Mouse (Mus musculus): ENCODE data around the gene Olfr221.
A peak's percentile ranks its signal among the peaks of the same experiment; 100 is the strongest.
"Not testable (repeated sequence)": the region's sequence is repeated elsewhere in the genome, so short reads cannot be mapped to it uniquely, and the experiment has no call there.

Gene Olfr221

DNA sequence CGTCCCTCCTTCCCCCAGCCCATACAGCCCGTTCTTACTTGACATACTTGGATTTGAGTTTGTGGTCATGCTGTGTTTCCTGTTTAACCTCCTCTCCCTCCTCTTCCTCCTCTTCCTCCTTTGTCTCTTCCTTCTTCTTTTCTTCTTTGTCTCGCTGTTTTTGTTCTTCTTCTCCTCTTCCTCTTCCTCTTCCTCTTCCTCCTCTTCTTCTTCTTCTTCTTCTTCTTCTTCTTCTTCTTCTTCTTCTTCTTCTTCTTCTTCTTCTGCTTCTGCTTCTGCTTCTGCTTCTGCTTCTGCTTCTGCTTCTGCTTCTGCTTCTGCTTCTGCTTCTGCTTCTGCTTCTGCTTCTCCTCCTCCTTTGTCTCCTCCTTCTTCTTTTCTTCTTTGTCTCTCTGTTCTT lies at the start of gene Olfr221:
Gene Olfr221, minus strand, starts transcription at position 101 of the 400 bp plus-strand sequence.
- not testable (repeated sequence) for DNase-seq

DNA sequence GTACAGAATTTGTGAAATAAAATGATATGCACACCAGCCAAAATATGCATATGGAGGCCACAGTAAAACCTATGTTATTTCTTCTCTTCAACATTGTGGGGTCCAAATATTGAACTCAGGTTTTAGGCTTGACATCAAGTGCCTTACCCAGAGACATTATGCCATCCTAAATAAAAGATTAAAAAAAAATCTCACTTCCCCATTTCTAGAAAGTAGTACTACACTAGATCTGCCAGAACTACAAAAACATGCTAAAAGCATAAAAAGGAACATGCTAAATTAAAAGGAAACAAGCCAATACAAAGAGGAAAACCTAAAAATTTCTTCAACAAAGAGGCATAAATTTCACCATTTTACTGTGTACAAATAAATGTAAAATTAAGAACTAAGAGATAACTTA lies 40.8 kb upstream of the Olfr221 start:
- no peak for DNase-seq

- no peak for DNase-seq
These were observed 29.4 kb upstream of the Olfr221 start for GRCm38 (mm10) chr14:52071599-52072137.

- no peak for DNase-seq
These were observed 23.9 kb upstream of the Olfr221 start for GRCm38 (mm10) chr14:52066135-52066534.

DNA sequence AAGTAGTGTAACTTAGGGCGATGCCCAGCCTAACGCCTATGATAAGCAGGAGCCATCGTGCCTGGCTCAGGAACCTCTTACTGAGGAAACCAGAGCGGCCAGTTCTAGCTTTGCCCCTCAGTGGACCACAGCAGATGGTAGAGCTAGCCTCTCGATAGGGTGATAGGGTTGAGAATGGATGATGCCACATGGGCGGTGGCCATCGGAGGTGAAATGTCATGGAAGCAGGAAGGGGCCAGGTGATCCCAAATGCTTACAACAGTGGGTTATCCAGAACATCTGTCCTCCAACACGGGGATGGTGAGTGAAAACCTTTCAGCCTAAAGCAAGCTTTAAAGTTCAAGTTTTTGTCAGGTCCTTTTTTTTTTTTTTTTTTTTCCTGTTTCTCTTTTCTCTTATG lies 19.5 kb upstream of the Olfr221 start:
- no peak for DNase-seq

GRCm38 (mm10) chr14:52060800-52061199 lies 18.5 kb upstream of the Olfr221 start:
- no peak for DNase-seq

DNA sequence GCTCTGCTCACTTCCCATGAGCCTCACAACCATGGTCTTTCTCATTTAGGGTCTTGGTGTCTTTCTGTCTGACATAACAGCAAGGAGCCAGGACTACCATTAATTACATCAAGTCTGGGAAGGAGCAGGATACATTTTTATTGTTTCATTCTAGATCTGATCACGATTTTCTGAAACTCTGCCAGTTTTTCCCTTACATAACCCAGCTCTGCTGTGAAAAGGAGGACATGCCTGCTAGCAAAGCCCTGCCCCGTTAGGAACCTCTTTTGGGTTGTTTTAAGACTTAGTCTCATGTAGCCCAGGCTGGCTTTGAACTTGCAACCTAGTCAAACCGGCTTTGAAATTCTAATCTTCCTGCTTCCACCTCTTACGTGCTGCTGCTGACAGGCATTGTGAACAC lies 17.7 kb upstream of the Olfr221 start:
- DNase-seq: no peak

GRCm38 (mm10) chr14:52052720-52053119 lies 10.5 kb upstream of the Olfr221 start:
- not testable (repeated sequence) for DNase-seq

DNA sequence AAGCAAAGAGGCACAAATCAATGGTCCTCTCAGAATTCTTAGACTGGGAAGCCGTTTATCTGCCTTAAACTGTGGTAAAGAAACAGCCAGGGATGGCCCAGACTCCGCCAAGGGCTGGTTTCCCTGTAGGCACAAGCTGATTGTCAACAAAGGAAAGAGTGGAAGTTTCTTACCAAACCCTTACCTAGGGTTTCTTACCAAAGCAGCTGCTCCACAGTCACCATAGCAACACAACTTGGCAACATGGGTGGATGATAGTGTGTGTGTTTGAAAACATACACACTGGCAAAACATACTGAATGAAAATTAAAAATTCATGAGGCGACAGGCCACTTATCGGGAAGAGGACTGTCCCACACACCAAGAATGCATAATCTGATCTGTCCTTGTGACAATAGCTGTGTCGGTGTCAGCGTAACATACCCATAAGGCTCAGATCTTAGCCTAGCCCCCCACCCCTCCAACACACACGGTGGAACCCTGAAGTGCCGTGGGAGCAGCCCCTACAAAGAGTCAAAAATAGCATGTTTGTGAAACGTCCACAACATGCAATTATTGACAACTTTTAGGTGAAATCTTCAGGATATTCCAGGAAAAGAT lies 3.8 kb upstream of the Olfr221 start:
- DNase-seq: no peak

DNA sequence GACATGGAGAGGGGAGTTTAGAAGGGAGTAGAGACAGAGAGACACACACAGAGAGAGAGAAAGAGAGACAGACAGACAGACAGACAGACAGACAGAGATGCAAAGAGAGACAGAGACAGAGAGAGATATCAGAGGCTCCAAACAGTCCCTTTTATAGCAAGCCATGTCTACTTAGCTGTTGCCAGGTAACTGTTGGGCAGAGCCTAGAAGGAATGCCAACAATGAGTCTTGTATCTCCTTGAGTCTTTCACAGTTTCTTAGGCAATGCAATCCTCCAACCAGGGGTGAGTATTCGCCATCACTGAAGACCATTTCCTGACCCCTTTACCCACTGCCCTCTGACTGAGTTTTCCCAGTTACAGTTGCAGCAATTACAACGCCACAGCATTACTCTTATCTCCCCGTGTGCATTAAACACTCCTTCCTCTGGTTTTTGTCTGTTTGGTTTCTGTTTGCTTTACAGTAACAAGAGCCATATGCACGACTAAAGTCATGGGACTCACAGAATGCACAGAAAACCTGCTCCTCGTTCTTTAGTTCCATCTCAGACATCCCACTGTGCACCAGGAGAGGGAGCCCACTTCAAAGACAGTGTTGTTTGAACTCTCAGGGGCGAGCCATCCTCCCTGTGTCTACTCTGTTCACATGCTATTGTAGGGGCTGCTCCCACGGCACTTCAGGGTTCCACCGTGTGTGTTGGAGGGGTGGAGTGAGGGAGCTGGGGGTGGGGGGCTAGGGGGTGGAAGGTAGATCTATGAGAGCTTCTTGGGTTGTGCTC lies 2.8 kb upstream of the Olfr221 start:
- DNase-seq: peak; percentile 68

DNA sequence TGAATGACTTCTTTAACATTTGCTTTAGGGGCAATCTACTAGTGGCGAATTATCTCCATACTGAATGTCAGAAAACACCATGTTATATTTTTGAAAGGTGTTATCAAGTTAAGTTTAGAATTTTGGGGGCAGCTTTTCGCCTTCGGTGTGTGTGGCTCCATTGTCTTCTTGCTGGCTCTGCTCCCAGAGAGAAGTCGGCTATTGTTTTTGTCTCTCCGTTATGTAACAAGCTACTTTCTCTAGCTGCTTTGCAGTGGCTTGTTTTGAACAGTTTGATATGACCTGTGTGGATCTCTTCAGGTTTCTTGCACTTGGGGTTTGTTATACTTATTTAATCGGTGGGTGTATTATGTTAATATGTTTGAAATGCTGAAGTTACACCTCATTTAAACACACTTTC lies 1.2 kb upstream of the Olfr221 start:
- DNase-seq: no peak

- no peak for DNase-seq
These were observed 2.9 kb downstream of the Olfr221 start for GRCm38 (mm10) chr14:52039332-52039731.

DNA sequence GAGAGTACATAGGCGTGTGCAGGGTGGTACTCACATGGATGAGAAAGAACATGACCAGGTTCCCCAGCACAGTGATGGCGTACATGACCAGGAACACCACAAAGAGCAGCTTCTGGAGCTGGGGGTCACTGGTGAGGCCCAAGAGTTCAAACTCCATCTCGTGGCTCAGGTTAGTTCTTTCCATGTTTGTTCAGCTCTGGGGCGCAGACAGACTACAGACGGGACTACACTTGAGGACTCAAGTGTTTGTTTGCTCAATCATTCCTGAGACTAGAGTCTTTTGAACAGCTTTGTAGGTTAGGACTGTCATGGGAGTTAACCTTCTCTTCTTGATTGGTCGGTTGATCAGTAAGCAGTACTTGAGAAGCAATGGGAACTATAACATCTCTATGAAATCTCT lies 6.3 kb downstream of the Olfr221 start:
- no peak for DNase-seq

DNA sequence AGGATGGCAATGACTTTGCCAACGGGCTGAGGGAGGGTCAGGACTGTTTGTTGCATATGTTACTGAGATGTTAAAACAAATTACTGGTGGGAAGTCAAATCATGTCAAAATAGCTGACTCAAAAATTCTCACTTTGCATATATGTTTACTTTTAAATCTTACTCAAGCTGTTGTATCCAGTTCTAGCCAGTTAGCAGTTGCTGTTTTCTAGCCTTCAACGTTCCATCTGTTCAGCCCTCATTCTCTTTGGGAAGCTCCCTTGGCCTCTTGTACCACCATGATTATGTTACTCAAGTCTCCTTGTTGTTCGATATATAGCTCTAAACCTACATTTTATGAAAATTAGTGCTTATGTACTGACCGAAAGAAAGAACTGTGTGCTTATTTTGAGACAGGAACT lies 15.9 kb downstream of the Olfr221 start:
- DNase-seq: no peak

DNA sequence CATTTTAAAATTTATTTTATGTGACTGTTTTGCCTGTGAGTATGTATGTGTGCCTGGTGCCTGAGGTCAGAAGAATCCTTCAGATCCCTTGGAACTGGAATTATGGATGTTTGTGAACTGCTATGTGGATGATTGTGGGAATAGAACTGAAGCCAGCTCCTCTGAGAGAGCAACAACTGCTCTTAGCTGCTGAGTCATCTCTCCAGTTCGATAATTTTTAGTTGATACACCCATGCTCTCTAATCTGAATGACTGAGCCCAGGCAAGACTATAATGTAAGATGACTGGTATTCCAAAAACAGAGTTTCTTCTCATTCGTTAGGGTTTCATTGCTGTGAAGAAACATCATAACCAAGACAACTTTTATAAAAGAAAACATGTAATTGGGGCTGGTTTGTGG lies 18.1 kb downstream of the Olfr221 start:
- no peak for DNase-seq

- DNase-seq: peak; percentile 89
These were observed 19.4 kb downstream of the Olfr221 start for GRCm38 (mm10) chr14:52022709-52023459.

DNA sequence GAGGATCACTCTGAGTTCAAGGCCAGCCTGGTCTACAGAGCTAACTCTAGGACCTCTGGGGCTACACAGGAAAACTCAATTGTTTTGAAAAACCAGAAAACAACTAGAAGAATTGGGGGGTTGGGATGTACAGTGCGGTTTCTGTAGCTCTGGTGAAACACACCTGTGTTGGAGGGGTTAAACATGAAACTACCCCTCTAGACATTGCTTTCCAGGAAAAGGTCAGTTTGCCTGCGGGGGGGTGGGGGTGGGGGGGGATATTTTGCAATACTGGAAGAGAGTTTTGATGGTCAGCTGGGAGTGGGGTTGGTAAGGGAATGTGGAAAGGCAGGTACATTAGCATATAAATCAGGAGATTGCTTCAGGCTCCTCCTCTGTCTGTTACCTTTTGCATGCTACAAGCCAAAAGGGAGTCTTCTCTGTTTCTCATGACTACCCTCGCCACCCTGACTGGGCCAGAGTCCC lies 20.0 kb downstream of the Olfr221 start:
- DNase-seq: no peak

- no peak for DNase-seq
These were observed 20.6 kb downstream of the Olfr221 start for GRCm38 (mm10) chr14:52021568-52022212.

GRCm38 (mm10) chr14:52021138-52021529 lies 21.1 kb downstream of the Olfr221 start:
- no peak for DNase-seq

GRCm38 (mm10) chr14:52020486-52021137 lies 21.6 kb downstream of the Olfr221 start, which contains the start of gene Zfp219:
Gene Zfp219, minus strand, starts transcription at chr14:52020733.
- DNase-seq: peak; percentile 88

DNA sequence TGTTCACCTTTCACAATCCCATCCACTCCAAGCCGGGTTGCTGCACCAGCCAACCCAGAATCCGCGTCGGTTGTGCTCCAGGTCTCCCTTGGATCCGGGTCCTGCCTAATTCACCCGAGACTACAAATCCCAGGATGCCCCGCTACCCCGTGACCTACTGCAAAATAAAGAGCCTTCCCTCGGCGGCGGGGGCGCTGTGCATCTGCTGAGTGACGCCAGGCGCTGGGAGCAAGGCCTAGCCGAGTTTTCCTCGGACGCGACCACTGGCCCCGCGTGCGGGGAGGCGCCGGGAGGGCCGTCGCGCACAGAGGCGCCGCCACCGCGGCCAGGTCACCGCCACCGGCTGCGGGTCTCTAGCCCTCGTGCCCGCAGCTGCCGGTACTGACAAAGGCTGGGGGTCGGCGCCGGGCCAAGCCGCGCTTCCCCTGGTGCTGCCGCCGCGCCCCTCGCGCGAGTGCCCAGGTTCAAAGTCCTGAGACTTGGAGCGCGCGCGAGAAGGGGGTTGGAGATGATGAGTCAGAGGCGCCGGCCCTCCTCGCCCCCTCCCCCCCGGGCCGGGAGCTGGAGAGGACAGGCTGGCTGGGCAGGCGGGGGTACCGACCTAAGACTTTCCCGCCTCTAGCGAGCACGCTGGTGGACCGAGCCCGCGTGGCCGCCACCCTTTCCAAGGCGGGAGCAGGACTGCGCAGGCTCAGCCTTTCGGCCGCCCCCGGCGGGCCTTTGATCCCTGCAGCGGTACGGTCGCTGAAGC lies 22.5 kb downstream of the Olfr221 start:
- DNase-seq: peak; percentile 99

All from embryo, embryonic 11 days (tissue).